In genomic region chr7:141945927-141946326, GRCm38 (mm10) we compare ENCODE assay signal across 9 mouse cellular contexts. TPM values are rescaled to one million over a fixed set of nuclear protein-coding genes. Genes with fewer than 3 reads are reported as not detected.
A peak's percentile ranks its signal among the peaks of the same experiment; 100 is the strongest.
DNase-seq lines count a peak whose midpoint lies in the region; ATAC-seq and TF ChIP-seq lines count a peak whose summit lies in the region.
"Had no signal": no experiment of that assay in that cellular context is flagged by ENCODE, and none has a peak within 500 bp of the region (broad histone marks: within the 10 kb centered on the region; RNA-seq: fewer than 3 reads in every experiment).

No protein-coding gene starts in this region.

- ATAC-seq in kidney, postnatal 0 days (replicated peaks; ENCODE audit: low FRiP score, low read depth) = no peak

- 32% methylated on average over 7 of the region's 7 CpGs for WGBS in kidney, postnatal 0 days

- H3K9ac ChIP-seq in kidney, postnatal 0 days (ENCODE audit: low read depth, low read length) = no peak overlapping the region
- H3K9ac ChIP-seq: embryonic facial prominence, embryonic 12.5 days had no signal

- no peaks in the 10 kb centered on the region for H3K36me3 ChIP-seq in kidney, postnatal 0 days (ENCODE audit: insufficient read depth, low read length)
- H3K36me3 ChIP-seq: embryonic facial prominence, embryonic 12.5 days had no signal

- TF ChIP-seq CTCF in kidney, postnatal 0 days (IDR thresholded peaks at IDR 0.05; ENCODE audit: low read depth) = peak; percentile 29; the same call in 1 of the 2 replicates

- no peak overlapping the region for H3K4me2 ChIP-seq in kidney, postnatal 0 days (ENCODE audit: low read length)
- H3K4me2 ChIP-seq: embryonic facial prominence, embryonic 12.5 days had no signal

- no peaks in the 10 kb centered on the region; the same call in 1 of the 2 replicates for H3K4me1 ChIP-seq in kidney, postnatal 0 days (replicated peaks; ENCODE audit: insufficient read depth, low read length)

- H3K4me3 ChIP-seq in kidney, postnatal 0 days (replicated peaks; ENCODE audit: low read depth, low read length) = no peak overlapping the region
- H3K4me3 ChIP-seq: embryonic facial prominence, embryonic 12.5 days had no signal

- peaks cover 27% of the 10 kb centered on the region for H3K27me3 ChIP-seq in kidney, postnatal 0 days (ENCODE audit: insufficient read depth, low read length)

- H3K27ac ChIP-seq in kidney, postnatal 0 days = no peak overlapping the region
- H3K27ac ChIP-seq: embryonic facial prominence, embryonic 12.5 days had no signal

- H3K9me3 ChIP-seq in kidney, postnatal 0 days (replicated peaks; ENCODE audit: low read length) = no peaks in the 10 kb centered on the region
- H3K9me3 ChIP-seq: embryonic facial prominence, embryonic 12.5 days had no signal

- peak; percentile 12 for DNase-seq in kidney, postnatal 0 days (ENCODE audit: low spot score)
- DNase-seq in kidney, adult 18-20 months = no peak
- DNase-seq in frontal cortex, adult 2 months (ENCODE audit: extremely low spot score in 1 of 2, low spot score in 1 of 2) = peak; percentile 81 to 88
- peak; percentile 73 for DNase-seq in left cerebral cortex, adult 11 months (ENCODE audit: low spot score)
- DNase-seq in right cerebral cortex, adult 2 months (ENCODE audit: low spot score in 2 of 2) = peak; percentile 84
- DNase-seq in spleen, adult 18-20 months = no peak
- no peak for DNase-seq in kidney, postnatal 10 days
- no peak for DNase-seq in spleen, postnatal 10 days (ENCODE audit: low spot score in 2 of 2)

RNA-seq across cellular contexts. Expression of gene Brsk2, which starts 3.6 kb away (rescaled TPM):
- 0.29 and 0.31 TPM in 2 replicates for polyA plus RNA-seq in kidney, postnatal 0 days (2015; fragmentation: Nextera tagmentation; extraction: Ambion mirVana)
- polyA plus RNA-seq in frontal cortex, adult 2 months (2012; rRNA removed) = 115 and 121 TPM in 2 replicates

RNA-seq across cellular contexts. Expression of gene Tollip, which starts 27.6 kb away (rescaled TPM):
- 35.0 and 38.3 TPM in 2 replicates for polyA plus RNA-seq in kidney, postnatal 0 days (2015; fragmentation: Nextera tagmentation; extraction: Ambion mirVana)
- polyA plus RNA-seq in frontal cortex, adult 2 months (2012; rRNA removed) = 101 and 104 TPM in 2 replicates

Comparison
In these comparisons a context has a peak if more than half of its experiments do, and no peak if none do; other contexts are left out.
1. DNase-seq: peak in kidney, postnatal 0 days (single experiment), frontal cortex, adult 2 months (2 of 2), left cerebral cortex, adult 11 months (single experiment) and right cerebral cortex, adult 2 months (2 of 2); none in kidney, adult 18-20 months (single experiment), spleen, adult 18-20 months (0 of 2), kidney, postnatal 10 days (single experiment) and spleen, postnatal 10 days (0 of 2).
2. RNA of gene Brsk2, which starts 3.6 kb away (polyA plus RNA-seq): 115 to 121 TPM in frontal cortex, adult 2 months; 0.29 to 0.31 TPM in kidney, postnatal 0 days; every median in the first group is over 10 times any median in the second.